Mouse (Mus musculus): ENCODE measurements at regions not wholly inside any gene's neighbourhood (a gene's known extent, or its start where the extent isn't known, plus 50 kb on each side); places are given as distances from the start of the nearest gene placed in this dataset.
"Not testable (repeated sequence)": the region's sequence is repeated elsewhere in the genome, so short reads cannot be mapped to it uniquely, and the experiment has no call there.

- WGBS = 75% methylated on average over 1 of the region's 1 CpGs
- Histone ChIP-seq H3K36me3 (ENCODE audit: control insufficient read depth, insufficient read depth, low read length) (no peaks in the 10 kb centered on the region), H3K27me3 (replicated peaks; ENCODE audit: control insufficient read depth, insufficient read depth, low read length) (no peaks in the 10 kb centered on the region), H3K27ac (ENCODE audit: insufficient read depth, low read depth, low read length) (peak overlapping the region; percentile 16; the same call in 1 of the 2 replicates), H3K4me1 (ENCODE audit: control insufficient read depth, insufficient read depth, low read length) (no peaks in the 10 kb centered on the region), H3K4me3 (ENCODE audit: insufficient read depth, low read depth, low read length) (no peak overlapping the region)
- TF ChIP-seq CTCF (conservative IDR thresholded peaks at IDR 0.05; ENCODE audit: insufficient read depth, insufficient read length, low read depth, low read length) (no peak), POLR2A (IDR thresholded peaks at IDR 0.05; ENCODE audit: low read depth, low read length) (no peak)
- peak; percentile 7 for DNase-seq
Observed at GRCm38 (mm10) chrX:115030381-115031136, 123.2 kb downstream of the Ube2dnl2 start.

DNA sequence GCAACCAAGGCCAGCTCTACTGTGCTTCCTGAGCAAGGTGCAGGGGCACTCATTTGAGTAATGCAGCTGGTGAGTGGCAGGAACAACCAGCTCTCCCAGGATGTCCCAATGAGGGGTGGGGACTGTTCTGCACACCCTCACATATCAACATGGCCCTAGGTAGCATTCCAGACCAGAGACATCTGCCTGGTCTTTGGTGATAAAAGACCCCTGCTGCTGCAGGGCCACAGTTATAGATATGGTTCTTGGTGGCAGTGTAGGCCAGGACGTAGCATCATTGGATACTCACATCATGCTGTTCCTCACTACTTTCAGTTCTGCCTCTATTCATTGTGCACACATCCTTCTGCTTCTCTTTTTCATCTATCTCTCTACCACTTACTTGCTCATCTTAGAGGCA is 124.1 kb downstream of the Ube2dnl2 start:
- Histone ChIP-seq H3K4me3 (ENCODE audit: insufficient read depth, low read depth, low read length) (no peak overlapping the region), H3K27ac (ENCODE audit: insufficient read depth, low read depth, low read length) (no peak overlapping the region), H3K4me1 (ENCODE audit: control insufficient read depth, insufficient read depth, low read length) (no peaks in the 10 kb centered on the region), H3K27me3 (replicated peaks; ENCODE audit: control insufficient read depth, insufficient read depth, low read length) (no peaks in the 10 kb centered on the region), H3K36me3 (ENCODE audit: control insufficient read depth, insufficient read depth, low read length) (no peaks in the 10 kb centered on the region)
- WGBS = 100% methylated on average over 1 of the region's 1 CpGs
- no peak for DNase-seq
- TF ChIP-seq POLR2A (IDR thresholded peaks at IDR 0.05; ENCODE audit: low read depth, low read length) (no peak), CTCF (conservative IDR thresholded peaks at IDR 0.05; ENCODE audit: insufficient read depth, insufficient read length, low read depth, low read length) (no peak)

DNA sequence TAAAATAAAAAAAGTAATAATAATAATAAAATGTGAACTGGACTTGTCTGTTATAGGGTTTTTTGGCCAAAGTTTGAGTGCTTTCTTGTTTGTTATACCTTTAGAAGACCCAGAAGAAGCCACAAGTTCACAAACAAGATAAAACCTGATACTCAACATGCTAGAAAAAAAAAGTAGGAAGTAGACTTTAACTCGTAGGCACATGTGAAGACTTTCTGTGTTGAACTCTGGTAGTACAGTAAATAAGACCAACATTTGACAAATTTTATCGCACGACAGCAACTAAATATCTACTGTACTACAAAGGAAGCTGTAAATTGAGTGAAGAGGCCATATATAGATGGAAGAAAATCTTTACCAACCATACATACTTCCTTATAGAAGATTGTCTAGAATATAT is 131.6 kb downstream of the Ube2dnl2 start:
- no peak for DNase-seq
- Histone ChIP-seq H3K36me3 (ENCODE audit: control insufficient read depth, insufficient read depth, low read length) (no peaks in the 10 kb centered on the region), H3K4me3 (ENCODE audit: insufficient read depth, low read depth, low read length) (no peak overlapping the region), H3K4me1 (ENCODE audit: control insufficient read depth, insufficient read depth, low read length) (no peaks in the 10 kb centered on the region), H3K27ac (ENCODE audit: insufficient read depth, low read depth, low read length) (no peak overlapping the region), H3K27me3 (replicated peaks; ENCODE audit: control insufficient read depth, insufficient read depth, low read length) (no peaks in the 10 kb centered on the region)
- TF ChIP-seq POLR2A (IDR thresholded peaks at IDR 0.05; ENCODE audit: low read depth, low read length) (no peak), CTCF (conservative IDR thresholded peaks at IDR 0.05; ENCODE audit: insufficient read depth, insufficient read length, low read depth, low read length) (no peak)
- WGBS = 81% methylated on average over 3 of the region's 3 CpGs

DNA sequence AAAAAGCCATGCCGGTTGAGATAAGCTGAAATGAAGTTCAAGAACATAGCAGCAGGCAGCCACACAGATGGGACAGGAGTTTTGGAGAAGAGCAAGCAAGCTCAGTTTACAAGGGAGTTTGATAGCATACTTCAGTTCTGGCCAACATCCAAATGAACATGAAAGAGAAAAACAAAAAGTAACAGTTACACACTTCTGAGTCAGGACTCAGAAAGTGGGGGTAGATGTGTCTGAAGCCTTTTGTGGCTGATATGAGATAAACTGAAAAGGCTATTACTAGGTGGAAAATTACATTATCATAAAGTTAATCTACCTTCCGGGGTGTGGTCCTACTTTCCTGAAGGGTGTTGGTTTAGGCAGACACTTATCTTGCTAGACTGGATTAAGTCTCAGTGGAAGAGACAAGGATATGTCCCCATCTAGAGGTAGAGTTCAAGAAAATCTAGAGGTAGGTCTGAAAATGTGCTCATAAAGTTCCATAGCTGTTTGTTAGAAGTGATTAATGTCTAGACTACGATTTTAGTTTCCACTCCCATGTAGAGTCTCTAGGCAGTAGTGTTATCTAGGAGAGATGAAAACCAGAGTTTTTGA is 155.3 kb downstream of the Ube2dnl2 start:
- Histone ChIP-seq H3K4me3 (ENCODE audit: insufficient read depth, low read depth, low read length) (no peak overlapping the region), H3K27me3 (replicated peaks; ENCODE audit: control insufficient read depth, insufficient read depth, low read length) (no peaks in the 10 kb centered on the region), H3K36me3 (ENCODE audit: control insufficient read depth, insufficient read depth, low read length) (no peaks in the 10 kb centered on the region), H3K27ac (ENCODE audit: insufficient read depth, low read depth, low read length) (no peak overlapping the region), H3K4me1 (ENCODE audit: control insufficient read depth, insufficient read depth, low read length) (no peaks in the 10 kb centered on the region)
- no peak for DNase-seq
- TF ChIP-seq CTCF (conservative IDR thresholded peaks at IDR 0.05; ENCODE audit: insufficient read depth, insufficient read length, low read depth, low read length) (no peak), POLR2A (IDR thresholded peaks at IDR 0.05; ENCODE audit: low read depth, low read length) (no peak)
- WGBS = 64% methylated on average over 3 of the region's 3 CpGs

DNA sequence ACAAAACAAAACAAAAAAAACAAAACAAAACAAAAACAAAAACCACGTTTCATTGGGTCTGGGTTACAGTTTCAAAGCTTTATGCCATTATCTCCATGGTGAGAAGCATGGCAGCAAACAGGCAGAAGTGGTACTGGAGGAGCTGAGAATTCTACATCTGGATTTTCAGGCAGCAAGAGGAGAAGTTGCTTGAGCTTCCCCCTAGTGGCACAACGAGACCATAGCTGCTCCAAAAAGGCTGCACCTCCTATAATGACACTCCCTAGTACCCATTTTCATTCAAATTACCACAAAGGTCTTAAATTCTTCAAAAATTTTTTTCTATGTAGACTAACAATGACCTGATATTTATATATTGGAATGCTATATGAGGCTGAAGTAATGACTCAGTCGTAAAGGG is 162.0 kb downstream of the Ube2dnl2 start:
- DNase-seq = no peak

GRCm38 (mm10) chrX:115092021-115092420 is 184.6 kb downstream of the Ube2dnl2 start:
- not testable (repeated sequence) for H3K4me3 ChIP-seq (ENCODE audit: insufficient read depth, low read depth, low read length); H3K4me1 ChIP-seq (ENCODE audit: control insufficient read depth, insufficient read depth, low read length); H3K27me3 ChIP-seq (replicated peaks; ENCODE audit: control insufficient read depth, insufficient read depth, low read length); H3K36me3 ChIP-seq (ENCODE audit: control insufficient read depth, insufficient read depth, low read length)
- peak overlapping the region; percentile 79 for H3K27ac ChIP-seq (ENCODE audit: insufficient read depth, low read depth, low read length)
- peak; percentile 82 for DNase-seq

More for the DNA sequence above, 162.0 kb downstream of the Ube2dnl2 start:
- Histone ChIP-seq H3K27ac (ENCODE audit: insufficient read depth, low read depth, low read length) (no peak overlapping the region), H3K4me1 (ENCODE audit: control insufficient read depth, insufficient read depth, low read length) (no peaks in the 10 kb centered on the region), H3K27me3 (replicated peaks; ENCODE audit: control insufficient read depth, insufficient read depth, low read length) (no peaks in the 10 kb centered on the region), H3K4me3 (ENCODE audit: insufficient read depth, low read depth, low read length) (no peak overlapping the region), H3K36me3 (ENCODE audit: control insufficient read depth, insufficient read depth, low read length) (no peaks in the 10 kb centered on the region)
- 75% methylated on average over 3 of the region's 3 CpGs for WGBS
- no peak for TF ChIP-seq CTCF (conservative IDR thresholded peaks at IDR 0.05; ENCODE audit: insufficient read depth, insufficient read length, low read depth, low read length)
- TF ChIP-seq POLR2A (IDR thresholded peaks at IDR 0.05; ENCODE audit: low read depth, low read length) = no peak

GRCm38 (mm10) chrX:115093063-115093579 is 185.7 kb downstream of the Ube2dnl2 start:
- Histone ChIP-seq H3K4me3 (ENCODE audit: insufficient read depth, low read depth, low read length) (no peak overlapping the region), H3K27ac (ENCODE audit: insufficient read depth, low read depth, low read length) (no peak overlapping the region), H3K36me3 (ENCODE audit: control insufficient read depth, insufficient read depth, low read length) (no peaks in the 10 kb centered on the region), H3K4me1 (ENCODE audit: control insufficient read depth, insufficient read depth, low read length) (no peaks in the 10 kb centered on the region), H3K27me3 (replicated peaks; ENCODE audit: control insufficient read depth, insufficient read depth, low read length) (no peaks in the 10 kb centered on the region)
- TF ChIP-seq CTCF (conservative IDR thresholded peaks at IDR 0.05; ENCODE audit: insufficient read depth, insufficient read length, low read depth, low read length) = no peak
- TF ChIP-seq POLR2A (IDR thresholded peaks at IDR 0.05; ENCODE audit: low read depth, low read length) = no peak
- WGBS = 89% methylated on average over 1 of the region's 1 CpGs
- DNase-seq = no peak

Measured in kidney, adult 2 months (tissue).